Mouse (Mus musculus) CD8-positive naive resting alpha-beta T cell, adult 2 months (primary cell): ENCODE measurements around the gene Map2k6.

Experiments
- DNase-seq, 2 experiments: peaks; one replicate each; pipeline ENCODE4 v3.0.0; 2022; ENCODE audit warnings: low read depth in 2 of 2, low spot score in 2 of 2

Gene Map2k6

GRCm38 (mm10) chr11:110402671-110403070, 3.7 kb downstream of the Map2k6 start:
- no peak for DNase-seq

- no peak for DNase-seq
Observed at GRCm38 (mm10) chr11:110403602-110404001, 4.7 kb downstream of the Map2k6 start.

- no peak for DNase-seq
Observed at GRCm38 (mm10) chr11:110405607-110406006, 6.7 kb downstream of the Map2k6 start.

- no peak for DNase-seq
Observed at GRCm38 (mm10) chr11:110409131-110409530, 10.2 kb downstream of the Map2k6 start.

GRCm38 (mm10) chr11:110409776-110410175, 10.9 kb downstream of the Map2k6 start:
- peak; percentile 16 to 32 for DNase-seq

- no peak for DNase-seq
Observed at GRCm38 (mm10) chr11:110411596-110411995, 12.7 kb downstream of the Map2k6 start.

- no peak for DNase-seq
Observed at GRCm38 (mm10) chr11:110414263-110414662, 15.3 kb downstream of the Map2k6 start.

- no peak for DNase-seq
Observed at GRCm38 (mm10) chr11:110416691-110417090, 17.8 kb downstream of the Map2k6 start.

GRCm38 (mm10) chr11:110420463-110420862, 21.5 kb downstream of the Map2k6 start:
- no peak for DNase-seq

GRCm38 (mm10) chr11:110426572-110427145, 27.7 kb downstream of the Map2k6 start:
- no peak for DNase-seq

GRCm38 (mm10) chr11:110427159-110427561, 28.2 kb downstream of the Map2k6 start:
- DNase-seq = no peak

GRCm38 (mm10) chr11:110428999-110429398, 30.1 kb downstream of the Map2k6 start:
- DNase-seq = no peak

GRCm38 (mm10) chr11:110429837-110430418, 31.0 kb downstream of the Map2k6 start:
- DNase-seq = no peak

- DNase-seq = no peak
Observed at GRCm38 (mm10) chr11:110435839-110436556, 37.1 kb downstream of the Map2k6 start.

- DNase-seq = no peak
Observed at GRCm38 (mm10) chr11:110436998-110437397, 38.1 kb downstream of the Map2k6 start.

- no peak for DNase-seq
Observed at GRCm38 (mm10) chr11:110438135-110438534, 39.2 kb downstream of the Map2k6 start.

GRCm38 (mm10) chr11:110438700-110439296, 39.9 kb downstream of the Map2k6 start:
- no peak for DNase-seq

- DNase-seq = no peak
Observed at GRCm38 (mm10) chr11:110439354-110439753, 40.4 kb downstream of the Map2k6 start.

GRCm38 (mm10) chr11:110444576-110444975, 45.7 kb downstream of the Map2k6 start:
- DNase-seq = no peak

- DNase-seq = no peak
Observed at GRCm38 (mm10) chr11:110448131-110448725, 49.3 kb downstream of the Map2k6 start.

- no peak for DNase-seq
Observed at GRCm38 (mm10) chr11:110448726-110449161, 49.8 kb downstream of the Map2k6 start.

- DNase-seq = no peak
Observed at GRCm38 (mm10) chr11:110449183-110449582, 50.3 kb downstream of the Map2k6 start.
